Mouse (Mus musculus) G1E (cell line): ENCODE results near the gene Klkb1.

ENCODE experiments used
- CTCF ChIP-seq: IDR thresholded peaks from 2 replicates; pipeline ENCODE4 v1.5.1; 2012; ENCODE audit warnings: low read depth, low read length, inconsistent platforms, mixed read lengths
- GATA1 ChIP-seq: IDR thresholded peaks from 2 replicates; pipeline ENCODE4 v1.6.1; 2012; ENCODE audit warnings: borderline replicate concordance, low read length, inconsistent platforms, mixed read lengths
- GATA2 ChIP-seq: IDR thresholded peaks from 2 replicates; pipeline ENCODE4 v1.6.1; 2012; ENCODE audit warnings: low read depth, low read length, inconsistent platforms, borderline replicate concordance
- POLR2AphosphoS5 ChIP-seq: IDR thresholded peaks from 2 replicates; pipeline ENCODE4 v1.6.1; 2012; ENCODE audit warnings: low read depth, low read length, inconsistent platforms; ENCODE audit not compliant: insufficient replicate concordance
- TAL1 ChIP-seq: conservative IDR thresholded peaks from 2 replicates; pipeline ENCODE4 v1.6.1; 2012; ENCODE audit warnings: low read depth, low read length, inconsistent platforms, mixed read lengths

- TF ChIP-seq CTCF (no peak), GATA1 (no peak), POLR2AphosphoS5 (no peak), GATA2 (no peak), TAL1 (no peak)
Observed at GRCm38 (mm10) chr8:45236164-45236912, 58.3 kb downstream of the Klkb1 start.
